Mouse (Mus musculus) spleen, adult 2 months (tissue): ENCODE results near the gene Gfpt2.

ENCODE experiments used
- CTCF ChIP-seq: fragments of 200-500 bp; IDR thresholded peaks from 2 replicates; pipeline ENCODE4 v1.5.1; 2011; ENCODE audit warnings: mild to moderate bottlenecking, inconsistent platforms; ENCODE audit not compliant: insufficient read depth, insufficient read length, insufficient replicate concordance; ENCODE audit errors: extremely low read depth
- POLR2A ChIP-seq: fragments of 200-500 bp; IDR thresholded peaks from 2 replicates; pipeline ENCODE4 v1.6.1; 2011; ENCODE audit warnings: low read depth, low read length, inconsistent platforms

GRCm38 (mm10) chr11:49840666-49841065 lies 46.7 kb downstream of the Gfpt2 start:
- TF ChIP-seq CTCF: no peak
- no peak for TF ChIP-seq POLR2A
